Mouse (Mus musculus) inflammation-experienced regulatory T-cells, adult 6 months (primary cell): Measurements from ENCODE around the gene Sox8. TPM values are rescaled to one million over a fixed set of nuclear protein-coding genes. Genes with fewer than 3 reads are reported as not detected.

Experiments used
- ATAC-seq: one replicate; pipeline ENCODE4 v1.8.0; 2017
- polyA plus RNA-seq, 3 experiments: library from polyadenylated mRNA; unstranded; fragments of 100-300 nt; shearing (Covaris generic); gene quantifications; one replicate each; pipeline ENCODE4 v1.2.1; 2017

Sox8 gene
- polyA plus RNA-seq, 3 experiments from 2014 or later = not detected

DNA sequence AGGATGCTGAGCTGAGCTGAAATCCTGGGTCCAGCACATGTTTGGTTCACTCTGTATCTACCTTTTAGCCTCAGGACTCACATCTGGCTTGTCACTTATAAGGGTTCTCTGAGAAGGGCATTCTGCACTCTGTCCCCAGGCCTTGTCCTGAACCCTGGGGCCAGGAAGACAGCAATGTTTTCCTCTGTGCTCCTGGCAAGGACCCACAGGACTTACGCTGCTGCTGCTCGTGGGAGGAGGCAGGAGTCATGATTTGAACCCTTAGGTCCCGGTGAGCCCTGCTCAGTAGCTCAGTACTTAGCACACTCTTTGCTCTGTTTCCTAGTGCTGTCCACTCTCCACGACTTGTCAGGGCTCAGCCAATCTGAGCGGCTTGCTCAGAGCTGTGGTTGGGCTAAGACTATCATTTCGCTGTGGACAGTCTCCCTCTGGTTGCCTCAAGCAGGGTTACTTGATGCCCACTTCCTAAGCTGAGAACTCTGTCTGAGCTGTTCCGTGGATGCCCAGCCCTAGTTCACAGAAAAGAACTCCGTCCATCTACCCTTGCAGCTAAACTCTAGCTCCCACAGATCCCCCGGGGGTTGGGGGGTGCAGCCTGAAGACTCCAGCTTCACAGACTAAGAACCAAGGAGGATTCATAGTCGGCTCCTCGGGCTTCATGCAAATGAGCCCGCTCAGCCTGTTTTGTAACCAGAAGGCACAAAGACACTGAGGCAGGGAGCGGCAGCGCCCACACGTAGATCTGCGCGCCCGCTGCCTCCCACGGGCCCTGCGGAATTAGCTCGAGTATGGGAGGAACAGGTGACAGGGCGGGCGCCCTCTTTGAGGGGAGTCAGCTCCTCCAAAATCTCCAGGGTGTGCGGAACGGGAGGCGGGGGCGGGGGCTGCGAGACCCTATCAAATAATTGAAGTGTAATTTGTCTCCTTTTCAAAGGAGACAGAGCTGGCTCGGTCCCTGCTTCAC is 14.5 kb downstream of the Sox8 start:
- no peak for ATAC-seq

- ATAC-seq = no peak
Measured at GRCm38 (mm10) chr17:25555159-25555558, 15.3 kb downstream of the Sox8 start.

GRCm38 (mm10) chr17:25551313-25551712 is 19.2 kb downstream of the Sox8 start:
- no peak for ATAC-seq

GRCm38 (mm10) chr17:25550020-25550419 is 20.5 kb downstream of the Sox8 start:
- ATAC-seq = no peak

DNA sequence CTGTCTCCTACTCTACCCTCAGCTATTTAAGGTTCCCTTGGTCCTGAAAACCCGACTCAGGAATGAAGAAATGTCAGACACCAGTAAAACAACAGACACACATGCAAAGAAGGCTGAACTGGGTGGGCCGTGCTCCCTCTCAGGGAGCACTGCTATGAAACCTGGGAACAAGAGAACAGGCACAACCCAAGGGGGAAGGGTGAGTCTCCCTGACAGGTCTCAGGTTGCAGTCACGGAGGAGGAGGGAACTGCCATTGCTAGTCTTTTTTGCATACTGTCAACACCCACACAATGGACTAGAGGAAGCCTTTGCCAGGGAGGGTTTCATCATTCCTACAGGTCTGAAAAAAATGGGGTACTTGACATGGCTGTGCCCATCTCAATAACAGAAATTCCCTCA is 23.5 kb downstream of the Sox8 start:
- no peak for ATAC-seq

- no peak for ATAC-seq
Measured at GRCm38 (mm10) chr17:25541768-25542167, 28.7 kb downstream of the Sox8 start.

GRCm38 (mm10) chr17:25540731-25541130 is 29.8 kb downstream of the Sox8 start:
- no peak for ATAC-seq

DNA sequence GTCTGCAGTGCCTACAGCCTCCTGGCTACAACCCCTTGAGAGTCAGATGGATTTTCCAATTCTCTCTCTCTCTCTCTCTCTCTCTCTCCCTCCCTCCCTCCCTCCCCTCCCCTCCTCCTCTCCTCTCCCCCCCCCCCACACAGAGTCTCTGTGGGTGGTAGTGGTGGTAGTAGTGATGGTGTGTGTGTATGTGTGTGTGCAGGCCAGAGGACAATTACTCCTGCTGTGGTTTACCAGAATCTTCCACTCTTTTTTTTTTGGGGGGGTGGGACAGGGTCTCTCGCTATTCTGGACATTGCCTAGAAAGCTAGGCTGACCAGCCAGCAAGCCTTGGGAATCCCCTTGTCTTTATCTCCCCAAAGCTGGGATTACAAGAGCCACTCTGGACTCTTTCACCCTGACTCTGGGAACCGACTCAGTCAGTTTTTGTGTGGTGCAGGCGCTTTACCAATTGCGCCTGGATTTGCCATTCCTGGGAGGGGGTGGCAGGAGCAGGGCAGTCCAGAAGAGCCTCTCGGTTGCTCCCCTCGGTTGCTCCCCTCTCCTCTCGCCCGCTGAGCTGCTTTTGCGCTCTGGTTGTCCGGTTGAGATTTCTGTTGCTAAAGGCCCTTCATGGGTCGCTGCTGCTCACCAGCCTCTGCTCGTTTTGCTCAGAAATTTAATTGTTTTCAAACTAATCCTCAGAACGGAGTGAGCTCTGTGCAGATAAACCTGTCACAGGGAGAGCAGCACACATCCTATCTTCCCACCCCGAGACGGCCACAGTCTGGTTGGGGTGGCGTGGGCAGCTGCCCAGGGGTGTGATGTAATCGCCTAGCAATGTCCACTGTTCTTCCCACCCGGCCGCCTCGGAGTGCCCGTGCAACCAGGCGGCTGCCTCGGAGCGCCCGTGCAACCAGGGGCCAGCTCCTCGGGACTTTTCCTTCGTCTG is 31.3 kb downstream of the Sox8 start:
- no peak for ATAC-seq

DNA sequence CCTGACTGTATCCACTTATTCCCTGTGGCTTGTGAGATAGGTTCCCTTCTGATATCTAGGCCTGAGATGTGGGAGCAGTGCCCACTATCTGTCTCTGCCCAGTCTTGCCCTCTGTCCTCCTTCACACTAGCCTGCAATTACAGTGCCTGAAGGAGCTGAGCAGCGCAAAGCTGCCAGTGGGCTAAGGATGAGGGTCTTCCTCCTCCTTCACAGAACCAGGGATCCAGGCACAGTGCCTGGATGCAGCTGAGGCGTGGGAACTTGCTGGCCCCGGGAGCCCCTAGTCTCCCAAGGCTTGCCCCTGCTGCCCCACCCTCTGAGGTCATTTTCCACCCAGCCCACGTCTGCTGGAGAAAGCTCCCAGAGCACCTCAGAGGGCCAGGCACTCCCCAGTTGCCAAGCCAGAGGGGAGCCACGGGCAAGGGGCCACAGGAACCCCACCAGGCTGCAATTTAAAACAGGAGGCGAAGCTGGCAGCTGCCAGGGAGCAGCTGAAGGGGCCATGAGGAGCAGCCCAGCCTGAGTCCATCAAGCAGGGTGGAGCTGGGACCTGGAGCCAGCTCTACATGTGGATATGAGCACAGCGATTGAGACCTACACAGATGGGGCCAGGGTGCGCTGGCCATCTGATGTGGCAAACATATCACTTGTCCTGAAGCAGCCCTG is 40.0 kb downstream of the Sox8 start:
- no peak for ATAC-seq

GRCm38 (mm10) chr17:25522080-25522479 is 48.4 kb downstream of the Sox8 start:
- no peak for ATAC-seq

DNA sequence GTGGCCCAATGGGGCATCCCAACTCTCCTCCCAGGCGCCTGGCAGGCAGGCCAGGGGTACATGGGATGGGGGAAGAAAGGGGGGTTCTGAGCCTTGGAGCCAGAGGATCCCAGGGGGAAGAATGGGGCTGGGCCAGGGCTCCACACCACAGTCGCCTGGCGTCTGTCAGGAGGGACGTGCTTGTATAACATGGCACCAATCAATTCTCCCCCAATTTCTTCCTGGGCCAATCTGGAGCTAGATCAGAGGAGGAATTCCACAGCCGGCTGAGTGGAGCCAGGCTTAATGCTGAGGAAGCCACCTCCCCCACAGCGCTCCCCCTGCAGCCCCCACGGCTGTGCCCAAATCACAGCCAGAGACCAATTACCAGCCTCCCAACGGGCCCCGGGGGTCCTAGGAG is 50.0 kb downstream of the Sox8 start:
- no peak for ATAC-seq

DNA sequence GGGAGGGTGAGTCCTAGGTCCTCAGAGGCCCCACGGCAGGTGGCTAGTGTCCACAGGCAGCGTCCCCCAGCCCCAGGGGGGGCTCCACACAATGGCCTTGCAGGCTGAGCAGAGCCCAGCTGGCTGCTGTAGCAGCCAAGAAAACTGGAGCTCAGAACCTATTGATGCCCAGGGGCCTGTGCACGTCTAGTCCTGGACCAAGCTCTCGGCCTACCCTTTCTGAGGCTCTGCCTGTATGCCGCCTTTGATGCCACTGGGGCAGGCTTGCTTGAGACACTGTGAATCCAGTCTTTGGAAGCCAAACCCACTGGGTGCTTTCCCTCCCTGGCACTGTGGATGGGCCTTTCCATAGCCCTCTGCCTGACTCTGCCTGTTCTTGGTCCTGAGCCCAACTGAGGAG is 51.0 kb downstream of the Sox8 start:
- ATAC-seq = no peak

- no peak for ATAC-seq
Measured at GRCm38 (mm10) chr17:25518144-25518543, 52.3 kb downstream of the Sox8 start.

DNA sequence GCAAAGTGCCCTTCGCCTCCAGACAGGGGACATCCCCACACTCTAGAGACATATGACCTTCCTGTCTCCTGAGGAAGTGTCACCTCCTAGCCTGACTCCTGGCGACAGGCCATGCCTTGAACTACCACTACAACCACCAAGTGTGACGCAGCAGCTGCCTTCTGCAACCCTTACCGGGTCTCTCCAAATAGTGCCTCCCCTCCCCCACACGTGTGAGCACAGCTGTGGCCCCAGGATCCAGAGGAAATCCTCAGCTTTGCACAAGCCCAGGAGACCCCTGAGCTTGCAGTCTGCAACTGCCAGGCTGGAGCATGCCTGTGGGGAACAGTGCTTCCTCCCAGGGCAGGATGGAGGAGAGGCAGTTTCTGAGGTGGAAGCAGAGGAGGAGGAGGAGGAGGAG is 54.2 kb downstream of the Sox8 start:
- ATAC-seq = no peak

Other genes with a start within 250 kb of the Sox8 start
- gene Tpsab1, start 225.1 kb downstream of the Sox8 start, polyA plus RNA-seq = not detected
- gene Tpsb2, start 204.4 kb downstream of the Sox8 start, polyA plus RNA-seq = not detected
- not detected for gene Tpsg1, start 201.4 kb downstream of the Sox8 start, polyA plus RNA-seq
- gene Cacna1h, start 136.9 kb downstream of the Sox8 start, polyA plus RNA-seq = not detected
- gene Tekt4, start 116.1 kb downstream of the Sox8 start, polyA plus RNA-seq = not detected
- not detected for gene Sstr5, start 73.4 kb downstream of the Sox8 start, polyA plus RNA-seq
- gene Lmf1, start 8.4 kb upstream of the Sox8 start, polyA plus RNA-seq = 10 to 100 TPM; 11.3 to 19.4 (median 16.5) TPM
- gene Gng13, start 146.5 kb upstream of the Sox8 start, polyA plus RNA-seq = not detected
- gene Chtf18, start 156.7 kb upstream of the Sox8 start, polyA plus RNA-seq = 10 to 100 TPM in 1 of 3 experiments, 1 to 10 TPM in 2; 1.4 to 12.9 (median 3.9) TPM
- 10 to 100 TPM in 2 of 3 experiments, 1 to 10 TPM in 1; 8.6 to 12.5 (median 11.2) TPM for gene Rpusd1, start 157.0 kb upstream of the Sox8 start, polyA plus RNA-seq
- gene Mslnl, start 165.4 kb upstream of the Sox8 start, polyA plus RNA-seq = not detected
- not detected for gene Msln, start 183.7 kb upstream of the Sox8 start, polyA plus RNA-seq
- gene Narfl, start 203.1 kb upstream of the Sox8 start, polyA plus RNA-seq = 10 to 100 TPM; 16.4 to 18.4 (median 17.0) TPM
- gene Haghl, start 215.0 kb upstream of the Sox8 start, polyA plus RNA-seq = 10 to 100 TPM; 23.1 to 41.8 (median 31.1) TPM
- under 1 TPM in 2 of 3 experiments, not detected in 1; 0.50 to 0.75 TPM for gene Ccdc78, start 215.9 kb upstream of the Sox8 start, polyA plus RNA-seq
- 100 to 1,000 TPM; 158 to 288 (median 193) TPM for gene Fam173a, start 222.2 kb upstream of the Sox8 start, polyA plus RNA-seq
- not detected for gene AC134908.4, start 225.0 kb upstream of the Sox8 start, polyA plus RNA-seq
- 1 to 10 TPM; 3.3 to 5.7 (median 5.6) TPM for gene Metrn, start 226.4 kb upstream of the Sox8 start, polyA plus RNA-seq
- not detected for gene Fbxl16, start 238.4 kb upstream of the Sox8 start, polyA plus RNA-seq